In genomic region chr5:71976133-71976532, GRCm38 (mm10) we compare ENCODE assay signal across 17 mouse cellular contexts.
A peak's percentile ranks its signal among the peaks of the same experiment; 100 is the strongest.
DNase-seq lines count a peak whose midpoint lies in the region; ATAC-seq lines count a peak whose summit lies in the region.
"Had no signal": no experiment of that assay in that cellular context is flagged by ENCODE, and none has a peak within 500 bp of the region (broad histone marks: within the 10 kb centered on the region; RNA-seq: fewer than 3 reads in every experiment).

No protein-coding gene starts in this region.

- peaks cover 10% of the 10 kb centered on the region; the same call in 1 of the 2 replicates for H3K4me1 ChIP-seq in forebrain, embryonic 12.5 days
- no peaks in the 10 kb centered on the region for H3K4me1 ChIP-seq in forebrain, embryonic 11.5 days (replicated peaks; ENCODE audit: control insufficient read depth, insufficient read depth, low read length)
- H3K4me1 ChIP-seq in forebrain, embryonic 14.5 days (ENCODE audit: control insufficient read depth, insufficient read depth, low read length) = peaks cover 7% of the 10 kb centered on the region; the same call in 1 of the 2 replicates
- H3K4me1 ChIP-seq in hindbrain, embryonic 15.5 days (replicated peaks) = peaks cover 16% of the 10 kb centered on the region
- peaks cover 6% of the 10 kb centered on the region; the same call in 1 of the 2 replicates for H3K4me1 ChIP-seq in midbrain, embryonic 16.5 days (ENCODE audit: control insufficient read depth, insufficient read depth, low read length)
- H3K4me1 ChIP-seq: embryonic facial prominence, embryonic 12.5 days; heart, embryonic 15.5 days had no signal

- no peak overlapping the region for H3K4me3 ChIP-seq in forebrain, embryonic 12.5 days (replicated peaks)
- no peak overlapping the region for H3K4me3 ChIP-seq in forebrain, embryonic 11.5 days (ENCODE audit: low read depth, low read length)
- H3K4me3 ChIP-seq in forebrain, embryonic 14.5 days (ENCODE audit: low read depth, low read length) = no peak overlapping the region
- H3K4me3 ChIP-seq in hindbrain, embryonic 15.5 days = no peak overlapping the region
- no peak overlapping the region for H3K4me3 ChIP-seq in midbrain, embryonic 16.5 days (ENCODE audit: low read depth, low read length)
- H3K4me3 ChIP-seq: embryonic facial prominence, embryonic 12.5 days; erythroblast, embryonic 14.5 days; heart, adult 2 months; heart, embryonic 15.5 days had no signal

- 89% methylated on average over 4 of the region's 4 CpGs for WGBS in forebrain, embryonic 12.5 days
- 88% methylated on average over 4 of the region's 4 CpGs for WGBS in forebrain, embryonic 11.5 days
- WGBS in forebrain, embryonic 14.5 days = 73% methylated on average over 4 of the region's 4 CpGs
- 37% methylated on average over 4 of the region's 4 CpGs for whole genome bisulfite sequencing in hindbrain, embryonic 15.5 days
- 52% methylated on average over 4 of the region's 4 CpGs for WGBS in midbrain, embryonic 16.5 days

- no peaks in the 10 kb centered on the region for H3K9me3 ChIP-seq in forebrain, embryonic 12.5 days
- H3K9me3 ChIP-seq in forebrain, embryonic 11.5 days (ENCODE audit: control insufficient read depth, low read length) = no peaks in the 10 kb centered on the region
- H3K9me3 ChIP-seq in forebrain, embryonic 14.5 days (replicated peaks; ENCODE audit: control insufficient read depth, low read length) = no peaks in the 10 kb centered on the region; the same call in 1 of the 2 replicates
- no peaks in the 10 kb centered on the region for H3K9me3 ChIP-seq in hindbrain, embryonic 15.5 days
- no peaks in the 10 kb centered on the region for H3K9me3 ChIP-seq in midbrain, embryonic 16.5 days (replicated peaks; ENCODE audit: control insufficient read depth, low read length, poor library complexity, severe bottlenecking)
- H3K9me3 ChIP-seq: embryonic facial prominence, embryonic 12.5 days; heart, embryonic 15.5 days had no signal

- peak overlapping the region; percentile 2; the same call in 1 of the 2 replicates for H3K27ac ChIP-seq in forebrain, embryonic 12.5 days
- H3K27ac ChIP-seq in forebrain, embryonic 11.5 days (ENCODE audit: low read depth, low read length) = no peak overlapping the region
- H3K27ac ChIP-seq in forebrain, embryonic 14.5 days (ENCODE audit: low read depth, low read length) = peak overlapping the region; percentile 61; the same call in 1 of the 2 replicates
- peak overlapping the region; percentile 73 for H3K27ac ChIP-seq in hindbrain, embryonic 15.5 days (replicated peaks)
- H3K27ac ChIP-seq in midbrain, embryonic 16.5 days (ENCODE audit: low read length) = peak overlapping the region; percentile 44
- H3K27ac ChIP-seq: embryonic facial prominence, embryonic 12.5 days; heart, adult 2 months; heart, embryonic 15.5 days had no signal

- H3K4me2 ChIP-seq in forebrain, embryonic 12.5 days = no peak overlapping the region
- H3K4me2 ChIP-seq in forebrain, embryonic 11.5 days (ENCODE audit: low read depth, low read length, severe bottlenecking) = no peak overlapping the region
- no peak overlapping the region for H3K4me2 ChIP-seq in forebrain, embryonic 14.5 days (ENCODE audit: low read length)
- no peak overlapping the region for H3K4me2 ChIP-seq in hindbrain, embryonic 15.5 days
- H3K4me2 ChIP-seq in midbrain, embryonic 16.5 days (ENCODE audit: low read length) = no peak overlapping the region
- H3K4me2 ChIP-seq: embryonic facial prominence, embryonic 12.5 days; heart, embryonic 15.5 days had no signal

- DNase-seq in forebrain, embryonic 11.5 days (ENCODE audit: low spot score) = no peak
- no peak for DNase-seq in forebrain, embryonic 14.5 days (ENCODE audit: low spot score)
- DNase-seq in adrenal gland, adult 18-20 months (ENCODE audit: low spot score in 2 of 2) = no peak
- DNase-seq in spleen, postnatal 4 days (ENCODE audit: low spot score in 2 of 2) = no peak
- DNase-seq: gastrocnemius, postnatal 14 days; heart, adult 2 months; kidney, postnatal 10 days; liver, postnatal 0 days; lung, postnatal 10 days; thymus, postnatal 25 days had no signal

- H3K36me3 ChIP-seq in forebrain, embryonic 12.5 days (replicated peaks) = no peaks in the 10 kb centered on the region
- no peaks in the 10 kb centered on the region for H3K36me3 ChIP-seq in forebrain, embryonic 11.5 days (ENCODE audit: control insufficient read depth, insufficient read depth, low read length)
- no peaks in the 10 kb centered on the region for H3K36me3 ChIP-seq in forebrain, embryonic 14.5 days (ENCODE audit: control insufficient read depth, insufficient read depth, low read length)
- H3K36me3 ChIP-seq in hindbrain, embryonic 15.5 days = no peaks in the 10 kb centered on the region
- no peaks in the 10 kb centered on the region for H3K36me3 ChIP-seq in midbrain, embryonic 16.5 days (ENCODE audit: control insufficient read depth, insufficient read depth, low read length)
- H3K36me3 ChIP-seq: embryonic facial prominence, embryonic 12.5 days; heart, embryonic 15.5 days had no signal

- H3K9ac ChIP-seq in forebrain, embryonic 12.5 days = no peak overlapping the region
- no peak overlapping the region for H3K9ac ChIP-seq in forebrain, embryonic 11.5 days (ENCODE audit: low read length)
- no peak overlapping the region for H3K9ac ChIP-seq in forebrain, embryonic 14.5 days (ENCODE audit: low read length)
- no peak overlapping the region for H3K9ac ChIP-seq in hindbrain, embryonic 15.5 days
- H3K9ac ChIP-seq in midbrain, embryonic 16.5 days (ENCODE audit: low read depth, low read length) = no peak overlapping the region
- H3K9ac ChIP-seq: embryonic facial prominence, embryonic 12.5 days; heart, embryonic 15.5 days; liver, postnatal 0 days had no signal

- ATAC-seq in forebrain, embryonic 12.5 days (ENCODE audit: low FRiP score) = peak; percentile 15; the same call in 1 of the 2 replicates
- ATAC-seq in forebrain, embryonic 11.5 days (replicated peaks; ENCODE audit: low FRiP score) = no peak
- ATAC-seq in forebrain, embryonic 14.5 days = peak; percentile 19
- peak; percentile 29 for ATAC-seq in hindbrain, embryonic 15.5 days (ENCODE audit: low FRiP score, low read depth)
- peak; percentile 12; the same call in 1 of the 2 replicates for ATAC-seq in midbrain, embryonic 16.5 days
- no peak for ATAC-seq in cerebellum, adult (ENCODE audit: insufficient number of reproducible peaks, low FRiP score, low TSS enrichment)
- ATAC-seq: liver, postnatal 0 days had no signal

- no peaks in the 10 kb centered on the region for H3K27me3 ChIP-seq in forebrain, embryonic 12.5 days
- no peaks in the 10 kb centered on the region for H3K27me3 ChIP-seq in forebrain, embryonic 11.5 days (ENCODE audit: control insufficient read depth, insufficient read depth, low read length)
- no peaks in the 10 kb centered on the region for H3K27me3 ChIP-seq in forebrain, embryonic 14.5 days (replicated peaks; ENCODE audit: control insufficient read depth, insufficient read depth, low read length)
- no peaks in the 10 kb centered on the region for H3K27me3 ChIP-seq in hindbrain, embryonic 15.5 days
- H3K27me3 ChIP-seq in midbrain, embryonic 16.5 days (ENCODE audit: control insufficient read depth, insufficient read depth, low read depth, low read length) = no peaks in the 10 kb centered on the region
- H3K27me3 ChIP-seq: embryonic facial prominence, embryonic 12.5 days; heart, embryonic 15.5 days had no signal

Comparison
In these comparisons a context has a peak if more than half of its experiments do, and no peak if none do; other contexts are left out.
1. ATAC-seq: peak in forebrain, embryonic 12.5 days (single experiment), forebrain, embryonic 14.5 days (single experiment), hindbrain, embryonic 15.5 days (single experiment) and midbrain, embryonic 16.5 days (single experiment); none in forebrain, embryonic 11.5 days (single experiment) and cerebellum, adult (single experiment).